Mouse (Mus musculus) hindbrain, embryonic 12.5 days (tissue): ENCODE results near the gene Crb2. TPM values are rescaled to one million over a fixed set of nuclear protein-coding genes. Genes with fewer than 3 reads are reported as not detected.

Experiments used
- ATAC-seq: fragments of 200-750 bp; cut with Nextera tagmentation; 2 replicates; pipeline ENCODE4 v1.8.0; 2017; ENCODE audit warnings: moderate TSS enrichment; ENCODE audit not compliant: low FRiP score
- H3K27ac ChIP-seq: fragments of 300-500 bp; sonication (generic); 2 replicates; pipeline ENCODE4 v1.5.1; 2016; ENCODE audit warnings: mild to moderate bottlenecking
- H3K27me3 ChIP-seq: fragments of 300-500 bp; sonication (generic); 2 replicates; pipeline ENCODE4 v1.6.1; 2016; ENCODE audit warnings: mild to moderate bottlenecking
- H3K36me3 ChIP-seq: fragments of 300-500 bp; sonication (generic); 2 replicates; pipeline ENCODE4 v1.6.1; 2016; ENCODE audit warnings: mild to moderate bottlenecking
- H3K4me1 ChIP-seq: fragments of 300-500 bp; sonication (generic); 2 replicates; pipeline ENCODE4 v1.6.1; 2016
- H3K4me2 ChIP-seq: fragments of 300-500 bp; sonication (generic); replicated peaks from 2 replicates; pipeline ENCODE4 v1.6.1; 2016; ENCODE audit warnings: mild to moderate bottlenecking
- H3K4me3 ChIP-seq: fragments of 300-500 bp; sonication (generic); 2 replicates; pipeline ENCODE4 v1.5.1; 2016; ENCODE audit warnings: mild to moderate bottlenecking
- H3K9ac ChIP-seq: fragments of 300-500 bp; sonication (generic); 2 replicates; pipeline ENCODE4 v1.6.1; 2016; ENCODE audit warnings: mild to moderate bottlenecking, moderate library complexity
- H3K9me3 ChIP-seq: fragments of 300-500 bp; sonication (generic); replicated peaks from 2 replicates; pipeline ENCODE4 v1.6.1; 2016; ENCODE audit warnings: mild to moderate bottlenecking
- WGBS: fragments of 180-500 bp; shearing (Covaris S2); methylation state at CpG from one replicate; pipeline ENCODE4 v1.1.7; 2016; 5-methylcytosine and 5-hydroxymethylcytosine counted together
- polyA plus RNA-seq: library from polyadenylated mRNA; unstranded; fragments of >200 nt; fragmentation: Nextera tagmentation; extraction: Ambion mirVana; gene quantifications from 2 replicates; pipeline ENCODE4 v1.2.1, GENCODE M21; 2016

Crb2 gene
- polyA plus RNA-seq, 1 experiment from 2014 or later, result 14.7 TPM

- Histone ChIP-seq H3K27me3 (peaks cover 9% of the 10 kb centered on the region; the same call in 1 of the 2 replicates), H3K4me3 (no peak overlapping the region), H3K9me3 (no peaks in the 10 kb centered on the region), H3K36me3 (peaks cover 3% of the 10 kb centered on the region; the same call in 1 of the 2 replicates), H3K27ac (no peak overlapping the region), H3K9ac (no peak overlapping the region), H3K4me1 (peaks cover 36% of the 10 kb centered on the region), H3K4me2 (no peak overlapping the region)
- peak; percentile 28; the same call in 1 of the 2 replicates for ATAC-seq
- 14% methylated on average over 3 of the region's 3 CpGs for WGBS
These were observed 39.6 kb downstream of the Crb2 start for GRCm38 (mm10) chr2:37815676-37816075.

GRCm38 (mm10) chr2:37818761-37819525 is 42.9 kb downstream of the Crb2 start:
- Histone ChIP-seq H3K27ac (peak overlapping the region; percentile 66), H3K9me3 (no peaks in the 10 kb centered on the region), H3K4me3 (no peak overlapping the region), H3K27me3 (peaks cover 9% of the 10 kb centered on the region; the same call in 1 of the 2 replicates), H3K4me2 (no peak overlapping the region), H3K9ac (no peak overlapping the region), H3K36me3 (no peaks in the 10 kb centered on the region), H3K4me1 (peaks cover 26% of the 10 kb centered on the region)
- peak; percentile 63 for ATAC-seq
- WGBS, result 6% methylated on average over 5 of the region's 5 CpGs

DNA sequence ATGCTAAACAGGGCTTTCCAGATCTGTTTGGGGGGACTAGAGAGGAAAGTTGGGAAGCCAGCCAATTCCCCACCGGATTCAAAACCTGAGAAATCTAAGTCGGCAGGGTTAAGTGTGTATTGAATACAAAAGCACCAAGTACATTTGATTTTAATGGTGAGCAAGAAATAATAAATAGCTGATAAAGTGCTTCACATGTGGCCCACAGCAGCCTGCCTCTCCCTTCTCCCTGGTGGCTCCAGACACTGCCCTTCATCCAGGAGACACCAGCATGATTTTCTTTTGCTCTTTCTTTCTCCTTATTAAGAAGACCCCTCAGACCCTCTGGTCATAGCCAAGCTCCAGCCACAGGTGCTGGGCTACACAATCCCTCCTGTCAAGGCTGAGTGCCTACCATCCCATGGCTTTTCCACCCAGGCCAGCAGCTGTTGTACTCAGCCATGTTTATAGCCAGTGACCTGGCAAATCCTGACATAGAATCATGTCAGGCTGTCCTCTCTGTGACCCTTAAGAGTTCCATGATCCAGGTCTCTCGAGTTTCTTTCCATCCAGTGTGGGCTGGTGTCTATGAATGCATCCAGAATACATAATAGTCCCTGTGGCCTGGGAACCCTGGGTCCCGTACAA is 43.6 kb downstream of the Crb2 start:
- Histone ChIP-seq H3K4me1 (peaks cover 26% of the 10 kb centered on the region), H3K36me3 (no peaks in the 10 kb centered on the region), H3K4me3 (no peak overlapping the region), H3K27ac (peak overlapping the region; percentile 66), H3K4me2 (no peak overlapping the region), H3K9me3 (no peaks in the 10 kb centered on the region), H3K9ac (no peak overlapping the region), H3K27me3 (peaks cover 9% of the 10 kb centered on the region; the same call in 1 of the 2 replicates)
- ATAC-seq, result no peak
- WGBS, result 42% methylated on average over 4 of the region's 4 CpGs

DNA sequence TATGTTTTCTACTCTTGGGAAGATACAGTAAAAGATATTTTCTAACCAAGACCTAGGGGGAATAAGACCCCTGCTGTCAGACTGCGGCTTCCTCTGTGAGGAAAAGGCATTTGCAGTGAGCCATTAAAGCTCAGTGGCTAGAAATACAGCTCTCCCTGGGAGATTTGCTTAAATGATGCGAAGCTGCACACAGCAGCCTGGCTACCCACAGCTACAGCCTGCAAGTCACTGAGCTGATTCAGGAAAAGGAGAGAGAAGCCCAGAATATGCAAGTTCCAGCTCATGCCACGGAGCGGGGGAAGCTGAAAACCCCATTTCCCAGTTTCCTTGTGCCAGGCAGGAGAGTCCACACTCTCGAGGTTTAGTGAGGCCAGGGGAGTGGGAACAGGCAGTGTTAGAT is 46.1 kb downstream of the Crb2 start:
- 51% methylated on average over 5 of the region's 5 CpGs for WGBS
- H3K27ac ChIP-seq, result no peak overlapping the region; the same call in 1 of the 2 replicates
- no peak for ATAC-seq
- no peak overlapping the region for H3K9ac ChIP-seq
- H3K27me3 ChIP-seq, result no peaks in the 10 kb centered on the region; the same call in 1 of the 2 replicates
- no peaks in the 10 kb centered on the region for H3K36me3 ChIP-seq
- no peak overlapping the region for H3K4me2 ChIP-seq
- H3K4me1 ChIP-seq, result peaks cover 26% of the 10 kb centered on the region
- no peaks in the 10 kb centered on the region for H3K9me3 ChIP-seq
- no peak overlapping the region for H3K4me3 ChIP-seq

DNA sequence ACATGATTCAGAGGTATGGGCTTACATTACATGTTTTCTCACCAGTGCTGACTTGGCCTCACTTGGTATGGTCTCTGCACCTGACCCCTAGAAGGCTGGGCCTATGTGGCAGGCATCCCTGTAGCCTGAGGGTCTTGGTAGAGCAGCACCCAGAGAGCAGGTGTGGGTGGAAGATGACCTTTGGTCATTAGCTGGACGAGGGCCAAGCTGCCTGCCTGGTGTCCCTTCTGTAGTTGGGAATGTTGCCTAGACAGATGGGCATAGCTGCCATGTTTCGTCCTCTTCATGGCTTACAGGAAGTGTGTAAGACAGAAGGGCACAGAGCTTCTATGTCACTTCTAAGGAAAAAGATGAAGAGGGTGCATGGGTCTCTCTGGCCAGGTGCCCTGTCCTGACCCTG is 47.8 kb downstream of the Crb2 start:
- peaks cover 15% of the 10 kb centered on the region for H3K4me1 ChIP-seq
- H3K36me3 ChIP-seq, result no peaks in the 10 kb centered on the region
- no peak overlapping the region for H3K4me2 ChIP-seq
- 80% methylated on average over 2 of the region's 2 CpGs for WGBS
- ATAC-seq, result no peak
- H3K9ac ChIP-seq, result no peak overlapping the region
- no peaks in the 10 kb centered on the region for H3K27me3 ChIP-seq
- H3K27ac ChIP-seq, result no peak overlapping the region
- no peaks in the 10 kb centered on the region for H3K9me3 ChIP-seq
- no peak overlapping the region for H3K4me3 ChIP-seq

GRCm38 (mm10) chr2:37829758-37830275 is 53.8 kb downstream of the Crb2 start:
- WGBS, result 27% methylated on average over 9 of the region's 9 CpGs
- no peaks in the 10 kb centered on the region for H3K27me3 ChIP-seq
- H3K27ac ChIP-seq, result peak overlapping the region; percentile 66
- H3K4me2 ChIP-seq, result peak overlapping the region; percentile 9; the same call in 1 of the 2 replicates
- no peak overlapping the region for H3K9ac ChIP-seq
- no peaks in the 10 kb centered on the region for H3K36me3 ChIP-seq
- no peak overlapping the region for H3K4me3 ChIP-seq
- ATAC-seq, result peak; percentile 83
- H3K4me1 ChIP-seq, result peaks cover 20% of the 10 kb centered on the region
- H3K9me3 ChIP-seq, result no peaks in the 10 kb centered on the region

DNA sequence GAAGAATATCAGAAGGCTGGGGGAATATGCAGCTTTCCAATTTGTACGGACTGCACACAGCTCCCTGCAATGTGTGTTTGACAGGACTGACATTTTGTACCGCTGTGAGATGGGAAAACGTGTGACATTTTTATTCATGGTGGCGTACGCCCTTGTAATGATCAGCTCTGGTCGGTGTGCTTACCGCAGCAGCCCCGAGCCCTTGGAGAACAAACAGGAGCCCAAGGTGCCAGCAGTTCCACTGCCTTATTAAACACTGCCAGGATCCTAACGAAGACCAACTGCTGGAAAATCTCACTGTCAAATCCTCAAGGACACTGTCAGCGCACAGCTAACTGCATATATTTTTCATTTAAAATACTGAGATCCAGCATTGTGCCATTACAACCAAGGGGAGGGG is 56.2 kb downstream of the Crb2 start:
- H3K27me3 ChIP-seq, result no peaks in the 10 kb centered on the region
- H3K27ac ChIP-seq, result no peak overlapping the region
- H3K4me1 ChIP-seq, result peaks cover 20% of the 10 kb centered on the region
- no peak overlapping the region for H3K4me3 ChIP-seq
- no peak overlapping the region for H3K9ac ChIP-seq
- no peaks in the 10 kb centered on the region for H3K36me3 ChIP-seq
- no peaks in the 10 kb centered on the region for H3K9me3 ChIP-seq
- no peak overlapping the region for H3K4me2 ChIP-seq
- WGBS, result 78% methylated on average over 10 of the region's 10 CpGs
- no peak for ATAC-seq

- H3K4me2 ChIP-seq, result no peak overlapping the region
- H3K9me3 ChIP-seq, result no peaks in the 10 kb centered on the region
- H3K27me3 ChIP-seq, result no peaks in the 10 kb centered on the region
- peaks cover 2% of the 10 kb centered on the region; the same call in 1 of the 2 replicates for H3K4me1 ChIP-seq
- no peak for ATAC-seq
- no peak overlapping the region for H3K9ac ChIP-seq
- 97% methylated on average over 3 of the region's 3 CpGs for WGBS
- no peaks in the 10 kb centered on the region for H3K36me3 ChIP-seq
- H3K27ac ChIP-seq, result no peak overlapping the region
- H3K4me3 ChIP-seq, result no peak overlapping the region
These were observed 60.9 kb downstream of the Crb2 start for GRCm38 (mm10) chr2:37836926-37837325.

GRCm38 (mm10) chr2:37837542-37837941 is 61.5 kb downstream of the Crb2 start:
- WGBS, result 99% methylated on average over 3 of the region's 3 CpGs
- no peak overlapping the region for H3K9ac ChIP-seq
- H3K27ac ChIP-seq, result no peak overlapping the region
- no peaks in the 10 kb centered on the region for H3K27me3 ChIP-seq
- H3K9me3 ChIP-seq, result no peaks in the 10 kb centered on the region
- no peak overlapping the region for H3K4me2 ChIP-seq
- no peak overlapping the region for H3K4me3 ChIP-seq
- H3K36me3 ChIP-seq, result no peaks in the 10 kb centered on the region
- ATAC-seq, result no peak
- H3K4me1 ChIP-seq, result peaks cover 8% of the 10 kb centered on the region

DNA sequence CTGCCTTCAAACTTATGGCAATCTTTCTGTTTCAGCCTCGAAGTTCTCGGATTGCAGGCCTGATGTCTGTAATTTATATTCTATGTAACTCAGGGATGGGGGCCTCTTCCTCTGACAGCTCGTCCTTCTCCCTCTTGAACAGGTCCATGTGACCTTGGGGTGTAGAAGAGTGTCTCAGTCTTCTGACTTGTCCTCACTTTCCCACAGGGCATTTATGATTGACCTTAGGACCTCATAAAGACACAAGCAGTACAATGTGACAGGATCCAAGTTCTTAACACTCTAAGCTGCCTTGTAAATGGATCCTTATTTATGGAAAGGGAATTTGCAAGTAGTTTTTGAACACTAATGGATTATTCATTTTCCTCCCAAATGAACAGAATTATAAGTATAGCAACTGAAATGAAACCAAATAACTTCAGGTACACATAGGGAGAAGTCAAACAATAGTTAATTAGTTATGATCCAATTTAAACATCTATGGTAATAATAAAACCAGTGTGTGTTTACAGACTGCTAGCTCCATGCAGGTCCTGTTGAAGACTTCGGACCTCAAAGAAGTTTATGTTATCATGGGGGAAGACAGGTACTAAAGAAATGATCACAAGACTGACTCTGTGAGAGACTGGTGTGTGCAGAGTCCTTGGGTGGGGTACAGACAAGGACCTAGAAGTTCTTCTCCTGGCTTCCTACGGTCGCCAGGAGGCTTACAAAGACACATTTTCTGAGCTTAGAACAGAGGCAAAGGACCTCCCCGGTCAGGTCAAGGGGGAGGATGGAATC is 62.3 kb downstream of the Crb2 start:
- no peak overlapping the region for H3K9ac ChIP-seq
- no peak overlapping the region for H3K4me3 ChIP-seq
- ATAC-seq, result no peak
- no peaks in the 10 kb centered on the region for H3K36me3 ChIP-seq
- peaks cover 16% of the 10 kb centered on the region for H3K4me1 ChIP-seq
- no peaks in the 10 kb centered on the region for H3K9me3 ChIP-seq
- 83% methylated on average over 7 of the region's 7 CpGs for WGBS
- no peak overlapping the region for H3K27ac ChIP-seq
- no peak overlapping the region for H3K4me2 ChIP-seq
- no peaks in the 10 kb centered on the region for H3K27me3 ChIP-seq

- ATAC-seq, result no peak
- Histone ChIP-seq H3K27ac (no peak overlapping the region), H3K9ac (no peak overlapping the region), H3K4me2 (no peak overlapping the region), H3K4me1 (peaks cover 18% of the 10 kb centered on the region), H3K4me3 (no peak overlapping the region), H3K9me3 (no peaks in the 10 kb centered on the region), H3K36me3 (no peaks in the 10 kb centered on the region), H3K27me3 (no peaks in the 10 kb centered on the region)
These were observed 63.9 kb downstream of the Crb2 start for GRCm38 (mm10) chr2:37839922-37840321.

DNA sequence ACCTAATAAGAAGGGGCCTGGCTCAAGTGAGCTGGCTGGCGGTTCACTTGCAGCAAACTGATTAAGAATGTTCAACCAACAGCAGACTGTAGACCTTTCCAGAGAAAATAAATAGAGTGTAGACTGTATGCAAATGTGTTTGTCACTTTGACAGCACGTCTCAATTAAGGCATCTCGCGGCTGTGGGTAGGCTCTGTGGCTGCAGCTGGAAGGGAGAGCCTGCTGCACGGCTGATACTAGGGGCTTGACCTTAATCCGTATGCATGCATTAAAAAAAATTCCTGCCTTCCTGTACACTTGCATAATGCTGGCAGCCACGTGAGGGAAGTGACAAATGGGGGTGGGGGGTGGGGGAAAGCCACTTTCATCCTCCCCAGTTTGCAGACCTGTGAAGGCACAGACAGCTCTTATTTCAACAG is 66.1 kb downstream of the Crb2 start:
- Histone ChIP-seq H3K4me1 (peaks cover 18% of the 10 kb centered on the region), H3K9ac (no peak overlapping the region), H3K9me3 (no peaks in the 10 kb centered on the region), H3K4me3 (no peak overlapping the region), H3K27ac (peak overlapping the region; percentile 70), H3K4me2 (no peak overlapping the region), H3K36me3 (no peaks in the 10 kb centered on the region), H3K27me3 (no peaks in the 10 kb centered on the region)
- WGBS, result 5% methylated on average over 7 of the region's 7 CpGs
- ATAC-seq, result peak; percentile 90
